Mouse (Mus musculus) spleen, adult 2 months (tissue): ENCODE data around the gene Paics. TPM values are rescaled to one million over a fixed set of nuclear protein-coding genes. Genes with fewer than 3 reads are reported as not detected.
"Not testable (repeated sequence)": the region's sequence is repeated elsewhere in the genome, so short reads cannot be mapped to it uniquely, and the experiment has no call there.

Experiments
- DNase-seq, 2 experiments: peaks; one replicate each; pipeline versions ENCODE4 v3.0.0 to v3.0.0-alpha.2; 2012 to 2021; ENCODE audit warnings: low spot score in 2 of 2, low read depth in 1 of 2
- H3K27ac ChIP-seq: fragments of 200-500 bp; 2 replicates; pipeline ENCODE4 v1.5.1; 2012; ENCODE audit warnings: low read length, inconsistent platforms; ENCODE audit not compliant: insufficient read depth
- H3K27me3 ChIP-seq: fragments of 200-500 bp; 2 replicates; pipeline ENCODE4 v1.6.1; 2012; ENCODE audit warnings: mild to moderate bottlenecking, moderate library complexity, low read length, inconsistent platforms; ENCODE audit not compliant: control insufficient read depth, insufficient read depth
- H3K36me3 ChIP-seq: fragments of 200-500 bp; 2 replicates; pipeline ENCODE4 v1.6.1; 2012; ENCODE audit warnings: mild to moderate bottlenecking, low read length, inconsistent platforms; ENCODE audit not compliant: control insufficient read depth, insufficient read depth
- H3K4me1 ChIP-seq: fragments of 200-500 bp; 2 replicates; pipeline ENCODE4 v1.6.1; 2011; ENCODE audit warnings: inconsistent platforms; ENCODE audit not compliant: control insufficient read depth, insufficient read depth, insufficient read length
- H3K4me3 ChIP-seq: fragments of 200-500 bp; 2 replicates; pipeline ENCODE4 v1.5.1; 2011; ENCODE audit warnings: mild to moderate bottlenecking, inconsistent platforms; ENCODE audit not compliant: insufficient read depth, insufficient read length; ENCODE audit errors: extremely low read depth
- CTCF ChIP-seq: fragments of 200-500 bp; IDR thresholded peaks from 2 replicates; pipeline ENCODE4 v1.5.1; 2011; ENCODE audit warnings: mild to moderate bottlenecking, inconsistent platforms; ENCODE audit not compliant: insufficient read depth, insufficient read length, insufficient replicate concordance; ENCODE audit errors: extremely low read depth
- POLR2A ChIP-seq: fragments of 200-500 bp; IDR thresholded peaks from 2 replicates; pipeline ENCODE4 v1.6.1; 2011; ENCODE audit warnings: low read depth, low read length, inconsistent platforms
- whole genome bisulfite sequencing: fragments of 180-500 bp; shearing (Covaris S2); methylation state at CpG from one replicate; pipeline ENCODE4 v1.1.7; 2018; 5-methylcytosine and 5-hydroxymethylcytosine counted together
- polyA plus RNA-seq: library from polyadenylated mRNA; depleted of rRNA; stranded (reverse); fragments of >200 nt; gene quantifications from 2 replicates; pipeline ENCODE4 v1.2.3, GENCODE M21; 2012

Gene Paics
- polyA plus RNA-seq, 1 experiment, result 30.0 TPM

DNA sequence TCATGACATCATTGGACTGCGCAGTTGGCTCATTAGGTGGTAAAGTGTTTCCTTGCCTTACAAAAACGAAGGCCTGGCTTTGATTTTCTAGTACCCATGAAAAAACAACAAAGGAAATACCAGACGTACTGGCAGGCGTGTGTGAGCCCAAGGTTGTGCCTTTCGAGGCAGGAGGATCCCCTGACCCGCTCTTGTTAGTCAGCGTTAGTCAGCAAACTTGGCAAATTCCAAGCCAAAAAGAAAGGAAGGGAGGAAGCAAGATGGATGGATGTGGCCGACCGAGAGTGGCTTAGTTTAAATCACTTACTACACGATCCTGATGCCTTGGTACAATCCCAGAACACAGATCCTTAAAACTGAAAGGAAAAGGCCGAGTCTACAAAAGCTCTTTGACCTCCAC is 11.4 kb downstream of the Paics start:
- DNase-seq, result no peak
- Histone ChIP-seq H3K36me3 (peaks cover 36% of the 10 kb centered on the region), H3K4me1 (no peaks in the 10 kb centered on the region), H3K4me3 (no peak overlapping the region), H3K27me3 (no peaks in the 10 kb centered on the region), H3K27ac (no peak overlapping the region)
- 90% methylated on average over 11 of the region's 11 CpGs for WGBS
- no peak for TF ChIP-seq CTCF

DNA sequence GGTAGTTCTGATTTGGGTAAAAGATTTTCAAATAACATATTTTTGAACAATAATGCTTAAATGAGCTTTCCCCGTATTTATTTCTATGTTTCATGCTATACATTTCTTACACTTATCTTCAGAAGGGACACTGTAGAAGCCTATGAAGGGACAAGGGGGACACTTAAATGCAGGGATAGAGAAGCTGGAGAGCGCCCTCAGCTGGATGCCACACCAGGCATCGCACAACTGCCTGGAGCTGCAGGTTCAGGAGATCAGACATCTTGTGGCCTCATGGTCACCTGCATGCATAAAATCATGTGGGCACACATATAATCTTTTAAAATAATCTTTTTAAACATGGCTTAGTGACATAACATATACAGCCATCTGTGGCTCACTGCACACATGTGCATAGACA is 13.5 kb downstream of the Paics start:
- WGBS, result 93% methylated on average over 3 of the region's 3 CpGs
- H3K27ac ChIP-seq, result no peak overlapping the region
- H3K36me3 ChIP-seq, result peaks cover 37% of the 10 kb centered on the region
- TF ChIP-seq CTCF (no peak), POLR2A (no peak)
- H3K27me3 ChIP-seq, result no peaks in the 10 kb centered on the region
- no peak overlapping the region for H3K4me3 ChIP-seq
- no peaks in the 10 kb centered on the region for H3K4me1 ChIP-seq
- no peak for DNase-seq

- Histone ChIP-seq H3K36me3 (peaks cover 22% of the 10 kb centered on the region), H3K27me3 (no peaks in the 10 kb centered on the region), H3K4me3 (no peak overlapping the region), H3K27ac (no peak overlapping the region), H3K4me1 (peaks cover 6% of the 10 kb centered on the region)
- TF ChIP-seq POLR2A, result no peak
- no peak for DNase-seq
- WGBS, result 88% methylated on average over 5 of the region's 5 CpGs
Measured at GRCm38 (mm10) chr5:76969250-76969649, 18.1 kb downstream of the Paics start.

- not testable (repeated sequence) for H3K27ac ChIP-seq, H3K4me1 ChIP-seq, H3K4me3 ChIP-seq, H3K27me3 ChIP-seq, DNase-seq
- 74% methylated on average over 1 of the region's 1 CpGs for WGBS
- H3K36me3 ChIP-seq, result peaks cover 14% of the 10 kb centered on the region
Measured at GRCm38 (mm10) chr5:76971115-76971514, 20.0 kb downstream of the Paics start.

DNA sequence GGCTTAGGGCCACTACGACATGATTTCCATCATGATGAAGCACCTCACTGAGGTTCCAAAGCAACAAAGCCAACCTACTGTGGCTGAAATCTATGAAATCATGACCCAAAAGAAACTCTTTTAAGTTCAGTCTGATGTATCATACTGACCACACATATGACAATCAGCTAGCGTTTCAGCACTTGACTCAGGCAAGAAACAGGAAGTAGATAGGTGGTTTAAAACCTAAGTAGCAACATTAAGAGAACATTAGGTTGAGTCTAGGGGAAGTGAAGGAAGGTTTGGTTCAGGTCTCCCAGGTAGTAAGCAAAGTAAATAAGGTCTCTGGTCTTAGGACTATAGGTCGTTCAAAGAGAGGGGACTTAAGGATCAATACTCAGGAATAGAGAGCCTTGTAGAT is 22.4 kb downstream of the Paics start:
- H3K27me3 ChIP-seq, result no peaks in the 10 kb centered on the region; the same call in 1 of the 2 replicates
- peak overlapping the region; percentile 79; the same call in 1 of the 2 replicates for H3K4me3 ChIP-seq
- DNase-seq, result no peak
- 32% methylated on average over 3 of the region's 3 CpGs for WGBS
- TF ChIP-seq CTCF (no peak), POLR2A (no peak)
- peaks cover 9% of the 10 kb centered on the region for H3K4me1 ChIP-seq
- no peak overlapping the region for H3K27ac ChIP-seq
- H3K36me3 ChIP-seq, result peaks cover 15% of the 10 kb centered on the region

DNA sequence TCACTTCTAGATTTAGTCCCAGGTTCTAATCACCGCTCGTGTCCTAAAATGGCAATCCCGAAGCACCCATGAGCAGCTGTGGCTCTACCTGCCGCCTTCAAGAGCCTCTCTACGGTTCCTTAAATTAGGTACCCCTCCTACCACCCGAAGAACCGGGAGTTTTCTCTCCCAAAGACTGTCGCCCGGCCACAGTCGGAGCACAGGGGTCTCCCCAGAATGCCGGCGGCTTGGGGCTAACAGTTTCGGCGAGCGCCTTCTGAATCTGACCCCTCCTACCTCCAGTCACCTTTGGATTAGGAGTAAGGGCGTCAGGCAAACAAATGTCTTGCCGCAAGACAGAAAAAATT is 23.1 kb downstream of the Paics start:
- Histone ChIP-seq H3K27ac (no peak overlapping the region), H3K4me3 (peak overlapping the region; percentile 79), H3K4me1 (peaks cover 9% of the 10 kb centered on the region), H3K36me3 (peaks cover 13% of the 10 kb centered on the region), H3K27me3 (no peaks in the 10 kb centered on the region; the same call in 1 of the 2 replicates)
- WGBS, result 1% methylated on average over 17 of the region's 17 CpGs
- DNase-seq, result no peak
- TF ChIP-seq CTCF (no peak), POLR2A (no peak)

GRCm38 (mm10) chr5:76974554-76975285 is 23.6 kb downstream of the Paics start, which contains the start of gene Srp72:
Srp72 (plus strand) TSS chr5:76974683.
- Histone ChIP-seq H3K4me3 (peak within 1 kb of the TSS; percentile 79), H3K36me3 (peaks cover 17% of the 10 kb centered on the region), H3K27ac (peak within 1 kb of the TSS; percentile 87), H3K4me1 (peaks cover 9% of the 10 kb centered on the region), H3K27me3 (no peaks in the 10 kb centered on the region; the same call in 1 of the 2 replicates)
- peak; percentile 78 to 84 for DNase-seq
- WGBS, result under 1% methylated on average over 60 of the region's 60 CpGs
- no peak for TF ChIP-seq CTCF
